Mouse (Mus musculus) adipocyte (in vitro differentiated cells): ENCODE measurements around the gene Pnmt.
"Not testable (repeated sequence)": the region's sequence is repeated elsewhere in the genome, so short reads cannot be mapped to it uniquely, and the experiment has no call there.

Source experiments
- DNase-seq: peaks from one replicate; pipeline ENCODE4 v3.0.0-alpha.2; 2016; ENCODE audit warnings: low spot score

Pnmt gene

GRCm38 (mm10) chr11:98357396-98358160, 28.7 kb upstream of the Pnmt start:
- no peak for DNase-seq

DNA sequence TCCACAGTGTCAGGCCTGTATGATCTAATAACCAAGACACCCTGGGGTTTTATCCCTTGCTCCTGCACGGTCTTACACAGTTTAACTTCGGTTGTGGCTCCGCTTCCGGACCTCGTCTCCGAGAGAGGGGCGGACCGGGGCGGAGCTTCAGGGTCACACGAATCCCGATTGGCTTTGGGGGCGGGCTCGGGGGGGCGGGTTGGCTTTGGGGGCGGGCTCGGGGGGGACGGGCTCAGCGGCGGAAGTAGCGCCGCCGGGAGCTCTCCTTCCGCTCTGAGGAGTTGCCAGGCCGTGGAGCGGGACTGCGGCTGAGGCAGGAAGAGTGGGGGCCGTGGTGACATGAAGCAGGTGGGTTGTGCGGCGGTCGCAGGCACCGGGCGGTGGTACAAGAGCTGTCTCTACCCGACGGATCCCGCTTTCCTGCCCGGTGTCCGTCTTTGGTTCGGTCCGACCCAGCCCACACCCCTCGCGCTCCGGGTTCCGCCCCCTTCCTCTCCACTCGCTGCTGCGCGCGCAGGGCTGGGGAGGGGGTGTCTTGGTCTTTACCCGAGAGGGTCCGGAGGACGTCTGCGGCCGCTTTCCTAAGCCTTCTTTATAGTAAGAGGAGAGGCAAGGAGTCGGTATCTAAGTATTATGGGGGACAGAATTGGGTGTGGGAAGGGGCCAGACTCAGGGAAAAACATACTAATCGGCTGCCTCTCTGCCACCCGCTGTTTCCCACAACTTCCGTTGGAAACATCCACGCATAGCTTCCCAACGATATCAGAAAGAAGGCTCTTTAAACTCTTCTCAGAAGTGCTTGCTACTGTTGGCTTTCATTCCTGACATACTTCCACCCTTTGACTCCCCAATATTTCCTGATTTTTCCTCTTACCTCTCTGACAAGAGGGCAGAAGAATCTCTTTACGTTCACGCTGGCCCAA, 27.8 kb upstream of the Pnmt start, which contains the start of gene Stard3:
TSS of gene Stard3 (plus strand) at position 208 of the 923 bp plus-strand sequence.
- DNase-seq = peak; percentile 95

GRCm38 (mm10) chr11:98360866-98361521, 25.3 kb upstream of the Pnmt start:
- DNase-seq = no peak

GRCm38 (mm10) chr11:98363817-98364216, 22.4 kb upstream of the Pnmt start:
- DNase-seq = no peak

GRCm38 (mm10) chr11:98364410-98364809, 21.8 kb upstream of the Pnmt start:
- DNase-seq = no peak

DNA sequence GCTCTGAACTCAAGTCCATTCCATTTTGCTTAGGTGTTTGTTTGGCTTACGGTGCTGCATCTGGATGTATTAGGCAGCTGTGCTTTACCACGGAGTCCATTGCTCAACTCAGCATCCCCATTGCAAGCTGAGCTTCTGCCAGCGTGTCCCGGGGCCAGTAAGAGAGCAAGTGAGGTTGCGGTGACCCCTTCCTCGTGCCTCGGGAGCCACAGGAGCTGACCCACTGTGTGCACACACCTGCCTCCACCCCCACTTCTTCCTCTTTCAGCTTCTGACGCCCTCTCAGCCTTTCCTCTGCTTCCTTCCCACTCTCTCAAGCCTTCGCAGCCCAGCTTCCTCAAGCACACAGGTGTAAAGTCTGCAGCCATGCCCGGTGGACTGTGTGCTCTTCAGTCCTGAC, 20.0 kb upstream of the Pnmt start:
- no peak for DNase-seq

DNA sequence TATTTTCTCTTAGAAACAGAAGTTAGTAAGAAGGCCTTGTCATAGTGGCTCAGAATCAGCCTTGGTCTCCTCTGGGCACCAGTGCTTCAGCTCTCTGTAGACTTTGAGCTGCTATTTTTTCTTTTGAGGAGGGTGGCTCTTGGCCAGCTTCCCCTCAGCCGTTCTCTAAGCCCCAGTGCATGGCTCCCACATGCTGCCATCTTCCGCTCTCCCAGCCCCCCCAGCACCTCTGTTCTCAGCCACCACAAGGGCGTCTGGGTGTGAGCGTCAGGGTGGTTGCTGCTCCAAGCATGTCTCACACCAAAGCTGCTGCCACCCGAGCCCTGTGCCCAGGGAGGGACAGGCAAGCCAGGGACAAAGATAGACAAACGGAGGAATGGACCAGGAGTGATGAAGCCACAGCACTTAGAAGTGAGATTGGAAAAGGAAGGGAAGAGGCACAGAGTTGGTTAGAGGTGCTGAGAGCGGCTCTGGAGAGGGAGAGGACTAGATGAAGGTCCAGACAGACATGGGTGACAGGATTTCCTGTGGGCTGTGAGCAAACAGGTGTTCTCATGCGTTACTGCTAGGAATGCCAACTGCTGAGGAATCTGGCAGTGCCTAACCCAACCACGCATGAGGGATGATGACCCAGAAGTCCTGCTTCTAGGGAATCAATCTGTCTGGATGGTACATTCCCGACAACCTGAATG, 18.9 kb upstream of the Pnmt start:
- no peak for DNase-seq

DNA sequence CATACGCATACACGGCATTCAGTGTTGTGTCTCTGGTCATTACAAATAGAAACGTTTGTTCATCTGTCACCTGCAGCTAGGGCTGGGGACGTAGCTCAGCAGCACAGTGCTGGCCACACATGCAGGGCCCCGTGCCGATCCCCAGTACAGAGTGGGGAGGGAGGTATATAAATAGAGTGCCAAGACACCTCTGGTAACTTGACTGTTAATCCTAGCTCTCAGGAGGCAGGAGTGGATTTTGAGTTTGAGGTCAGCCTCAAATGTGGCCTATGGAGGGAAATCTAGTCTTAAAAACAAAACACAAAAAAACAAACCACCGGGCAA, 18.4 kb upstream of the Pnmt start:
- no peak for DNase-seq

- no peak for DNase-seq
Observed at GRCm38 (mm10) chr11:98369337-98369736, 16.9 kb upstream of the Pnmt start.

DNA sequence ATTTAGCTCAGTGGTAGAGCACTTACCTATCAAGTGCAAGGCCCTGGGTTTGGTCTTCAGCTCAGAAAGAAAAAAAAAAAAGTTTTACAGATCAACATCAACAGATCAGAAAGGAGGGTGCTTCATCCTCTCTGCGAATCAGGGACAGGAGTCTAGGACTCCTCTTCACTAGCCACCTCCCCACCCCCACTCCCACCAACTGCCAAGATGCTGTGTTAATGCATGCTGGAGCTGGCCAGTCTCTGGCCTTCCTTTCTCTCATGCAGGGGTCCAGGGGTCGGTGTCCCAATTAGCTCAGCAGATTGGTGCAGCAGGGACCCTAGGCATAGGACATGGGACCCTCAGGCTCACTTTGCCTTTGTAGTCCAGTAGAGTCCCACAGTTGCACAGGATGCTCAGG, 15.7 kb upstream of the Pnmt start:
- no peak for DNase-seq

DNA sequence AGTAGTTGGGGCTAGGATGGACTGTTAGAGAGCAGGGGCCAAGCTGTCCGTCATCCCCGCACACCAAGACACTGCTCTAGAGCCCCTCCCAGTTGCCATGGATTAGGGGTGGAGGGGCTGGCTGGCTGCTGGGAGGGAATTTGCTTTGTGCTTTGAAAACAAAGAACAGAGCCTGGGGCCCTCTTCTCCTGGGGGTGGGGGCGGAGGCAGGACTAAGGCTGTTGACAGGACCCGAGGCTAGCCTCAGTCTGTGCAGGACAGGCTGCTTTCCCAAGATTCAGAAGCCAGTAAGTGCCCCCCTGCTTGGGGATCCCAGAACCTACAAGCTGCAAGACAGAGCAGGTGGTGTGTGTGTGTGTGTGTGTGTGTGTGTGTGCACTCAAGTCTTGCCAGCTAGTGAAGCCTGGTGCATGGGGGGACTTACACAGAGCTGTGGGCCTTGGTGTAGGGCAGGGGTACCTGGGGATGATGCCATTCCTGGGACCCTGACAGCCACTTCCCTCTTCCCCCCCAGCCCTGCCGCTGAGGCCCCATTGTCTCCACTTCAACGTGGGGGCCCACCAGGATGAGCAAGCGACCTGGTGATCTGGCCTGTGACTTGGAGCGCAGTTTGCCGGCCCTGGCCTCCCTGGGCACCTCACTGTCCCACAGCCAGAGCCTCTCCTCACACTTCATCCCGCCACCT, 14.6 kb upstream of the Pnmt start:
- no peak for DNase-seq

GRCm38 (mm10) chr11:98372406-98372805, 13.8 kb upstream of the Pnmt start:
- peak; percentile 80 for DNase-seq

- DNase-seq = no peak
Observed at GRCm38 (mm10) chr11:98373244-98373643, 13.0 kb upstream of the Pnmt start.

DNA sequence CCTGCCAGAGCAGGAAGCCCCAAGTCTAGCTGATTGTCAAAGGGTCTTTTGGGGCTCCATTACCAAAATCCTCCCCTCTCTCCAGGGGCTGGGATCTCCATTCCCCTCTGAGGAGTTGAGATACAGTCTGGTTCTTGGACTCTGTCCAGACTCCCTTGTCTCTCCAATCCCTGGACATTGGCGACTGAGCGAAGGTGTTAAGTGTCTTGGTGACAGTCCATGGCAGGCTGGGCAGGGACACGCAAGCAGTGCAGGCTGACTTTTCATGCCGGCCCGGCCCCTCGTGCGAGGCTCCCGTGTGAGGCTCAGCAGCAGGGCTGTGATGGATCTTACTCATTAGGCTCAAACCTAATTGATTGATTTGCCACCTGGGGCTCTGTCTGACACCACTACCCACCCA, 12.0 kb upstream of the Pnmt start:
- DNase-seq = no peak

- no peak for DNase-seq
Observed at GRCm38 (mm10) chr11:98376756-98377155, 9.5 kb upstream of the Pnmt start.

GRCm38 (mm10) chr11:98377787-98378186, 8.5 kb upstream of the Pnmt start:
- DNase-seq = no peak

- no peak for DNase-seq
Observed at GRCm38 (mm10) chr11:98379379-98379778, 6.9 kb upstream of the Pnmt start.

- no peak for DNase-seq
Observed at GRCm38 (mm10) chr11:98380106-98380505, 6.1 kb upstream of the Pnmt start.

DNA sequence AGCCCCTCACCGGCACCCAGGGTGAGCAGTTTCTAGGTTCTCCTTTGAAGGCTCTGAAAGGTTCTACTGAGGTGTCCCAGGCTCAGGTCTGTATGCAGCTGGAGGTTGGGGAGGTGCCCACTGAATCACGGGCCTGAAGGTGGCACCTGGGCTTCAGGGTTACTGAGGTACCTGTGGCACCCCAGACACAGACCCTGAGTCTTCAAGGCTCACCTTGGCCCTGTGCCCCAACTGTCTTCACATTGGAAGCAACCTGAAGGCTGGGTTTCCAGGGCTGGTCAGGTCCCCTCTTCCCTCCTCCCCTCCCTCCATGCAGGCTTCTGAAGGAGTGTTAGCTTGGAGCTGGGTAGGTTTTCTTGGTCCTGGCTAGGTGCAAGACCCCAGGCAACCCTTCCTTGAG, 4.6 kb upstream of the Pnmt start:
- no peak for DNase-seq

- not testable (repeated sequence) for DNase-seq
Observed at GRCm38 (mm10) chr11:98382405-98382804, 3.8 kb upstream of the Pnmt start.

- no peak for DNase-seq
Observed at GRCm38 (mm10) chr11:98383261-98384030, 2.8 kb upstream of the Pnmt start, which contains the start of gene Tcap. Gene Tcap (plus strand): TSS chr11:98383811.
